Mouse (Mus musculus): ENCODE results near the gene Ccdc74a.
"Not testable (repeated sequence)": the region's sequence is repeated elsewhere in the genome, so short reads cannot be mapped to it uniquely, and the experiment has no call there.

The Ccdc74a gene

GRCm38 (mm10) chr16:17646310-17647114 is at the start of gene Ccdc74a:
Ccdc74a (plus strand) TSS chr16:17646470.
- DNase-seq (ENCODE audit: low read depth) = peak; percentile 66

GRCm38 (mm10) chr16:17600944-17601562 is 45.2 kb upstream of the Ccdc74a start:
- no peak for DNase-seq (ENCODE audit: low read depth)

DNA sequence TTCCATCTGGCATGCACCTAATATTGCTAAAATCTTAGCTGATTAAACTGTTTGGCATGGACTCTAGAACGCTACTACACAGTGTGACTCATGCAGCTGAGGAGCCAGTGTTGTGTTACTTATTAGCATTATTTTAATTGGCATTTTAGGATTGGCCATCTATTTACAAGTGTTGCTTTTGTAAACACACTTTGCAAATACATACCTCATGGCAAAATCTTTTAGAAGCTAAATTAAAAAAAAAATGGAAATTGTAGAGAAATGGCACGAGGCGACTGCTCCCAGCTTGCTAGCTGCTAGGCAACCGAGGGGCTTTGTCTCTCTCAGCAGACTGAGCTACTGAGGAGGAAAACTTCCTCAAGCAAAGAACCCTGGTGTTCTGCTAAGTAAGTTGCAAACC is 41.3 kb upstream of the Ccdc74a start:
- no peak for DNase-seq (ENCODE audit: low read depth)

GRCm38 (mm10) chr16:17605684-17606083 is 40.6 kb upstream of the Ccdc74a start:
- DNase-seq (ENCODE audit: low read depth) = no peak

DNA sequence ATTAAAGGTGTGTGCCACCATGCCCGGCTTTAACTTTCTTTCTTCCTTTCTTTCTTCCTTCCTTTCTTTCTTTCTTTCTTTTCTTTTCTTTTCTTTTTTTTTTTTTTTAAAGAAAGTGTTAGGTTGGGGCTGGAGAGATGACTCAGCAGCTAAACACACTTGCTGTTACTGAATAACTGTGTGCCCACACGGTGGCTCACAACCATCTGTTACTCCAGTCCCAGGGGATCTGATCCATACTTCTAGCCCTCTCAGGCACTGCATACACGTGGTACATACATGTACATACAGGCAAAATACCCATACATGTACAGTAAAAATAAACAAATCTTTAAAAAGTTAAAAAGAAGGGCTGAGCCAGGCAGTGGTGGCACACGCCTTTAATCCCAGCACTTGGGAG is 34.9 kb upstream of the Ccdc74a start:
- DNase-seq (ENCODE audit: low read depth) = no peak

- DNase-seq (ENCODE audit: low read depth) = not testable (repeated sequence)
Observed at GRCm38 (mm10) chr16:17614740-17615139, 31.5 kb upstream of the Ccdc74a start.

DNA sequence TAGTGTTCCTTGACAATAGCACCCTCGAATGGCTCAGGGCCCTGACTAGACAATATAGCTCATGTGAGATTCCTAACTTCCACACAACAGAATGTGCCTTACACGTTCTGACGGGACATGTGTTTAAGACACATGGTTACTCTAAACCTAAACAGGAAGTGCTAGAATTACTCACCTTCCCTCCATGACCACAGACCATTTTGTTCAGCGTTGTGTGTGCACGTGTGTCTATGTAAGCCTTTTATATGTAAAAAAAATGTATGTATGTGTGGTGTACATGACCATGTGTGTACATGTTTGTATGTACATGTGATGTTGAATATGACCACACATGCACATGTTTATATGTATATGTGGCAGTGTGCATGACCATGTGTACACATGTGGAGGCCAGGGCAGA is 30.1 kb upstream of the Ccdc74a start:
- DNase-seq (ENCODE audit: low read depth) = no peak

GRCm38 (mm10) chr16:17617922-17618565 is 28.2 kb upstream of the Ccdc74a start:
- no peak for DNase-seq (ENCODE audit: low read depth)

GRCm38 (mm10) chr16:17619198-17620105 is 26.8 kb upstream of the Ccdc74a start, which contains the start of gene Smpd4:
Smpd4 (plus strand) TSS chr16:17619354.
- DNase-seq (ENCODE audit: low read depth) = peak; percentile 93

DNA sequence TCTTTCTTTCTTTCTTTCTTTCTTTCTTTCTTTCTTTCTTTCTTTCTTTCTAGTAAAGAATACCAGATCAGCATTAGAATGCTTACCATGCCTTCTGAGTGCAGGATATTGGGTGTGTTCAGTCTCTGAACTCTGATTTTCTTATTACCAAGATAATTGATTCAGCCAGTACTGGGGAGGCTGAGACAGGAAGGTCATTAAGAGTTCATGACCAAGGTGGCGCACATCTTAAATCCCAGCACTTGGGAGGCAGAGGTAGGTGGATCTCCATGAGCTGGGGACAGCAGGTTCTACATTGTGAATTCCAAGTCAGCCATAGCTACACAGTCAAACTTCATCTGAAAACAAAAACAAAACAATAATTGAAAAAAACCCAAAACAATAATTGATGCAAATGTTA is 24.3 kb upstream of the Ccdc74a start:
- DNase-seq (ENCODE audit: low read depth) = no peak

DNA sequence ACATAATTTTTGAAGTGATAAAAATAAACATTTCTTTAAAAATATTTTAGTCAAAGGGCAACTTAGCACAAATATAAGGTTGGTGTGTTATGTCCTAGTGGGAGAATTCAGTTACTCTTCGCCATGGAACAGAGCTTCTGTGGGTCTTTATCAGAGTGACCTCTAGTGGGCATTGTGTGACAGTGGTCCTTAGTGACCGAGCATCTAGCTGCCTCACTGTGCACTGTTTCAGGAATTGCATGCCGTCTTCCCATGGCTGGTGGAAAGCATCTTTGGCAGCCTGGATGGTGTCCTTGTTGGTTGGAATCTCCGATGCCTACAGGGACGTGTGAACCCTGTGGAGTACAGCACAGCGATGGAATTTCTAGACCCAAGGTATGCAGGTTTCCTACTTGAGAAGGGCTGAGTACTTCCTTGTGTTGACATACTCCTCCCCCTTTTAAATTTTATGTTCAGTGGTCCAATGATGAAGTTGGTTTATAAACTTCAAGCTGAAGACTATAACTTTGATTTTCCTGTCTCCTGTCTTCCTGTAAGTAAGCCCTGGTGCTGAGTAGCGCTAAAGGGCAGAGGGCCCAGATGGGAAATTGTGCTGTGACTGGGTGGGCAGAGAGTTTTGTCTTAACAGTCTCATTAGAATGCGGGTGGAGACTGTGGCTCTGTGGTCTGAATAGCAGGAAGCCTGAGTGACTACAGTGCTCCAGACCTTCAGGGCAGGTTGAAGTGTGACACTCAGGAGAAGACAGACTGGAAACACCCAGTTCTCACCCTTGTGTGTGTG is 20.6 kb upstream of the Ccdc74a start:
- no peak for DNase-seq (ENCODE audit: low read depth)

GRCm38 (mm10) chr16:17626269-17626555 is 20.1 kb upstream of the Ccdc74a start:
- DNase-seq (ENCODE audit: low read depth) = no peak

- DNase-seq (ENCODE audit: low read depth) = no peak
Observed at GRCm38 (mm10) chr16:17632580-17632979, 13.7 kb upstream of the Ccdc74a start.

- DNase-seq (ENCODE audit: low read depth) = no peak
Observed at GRCm38 (mm10) chr16:17633481-17634181, 12.6 kb upstream of the Ccdc74a start.

GRCm38 (mm10) chr16:17636904-17637303 is 9.4 kb upstream of the Ccdc74a start:
- peak; percentile 28 for DNase-seq (ENCODE audit: low read depth)

DNA sequence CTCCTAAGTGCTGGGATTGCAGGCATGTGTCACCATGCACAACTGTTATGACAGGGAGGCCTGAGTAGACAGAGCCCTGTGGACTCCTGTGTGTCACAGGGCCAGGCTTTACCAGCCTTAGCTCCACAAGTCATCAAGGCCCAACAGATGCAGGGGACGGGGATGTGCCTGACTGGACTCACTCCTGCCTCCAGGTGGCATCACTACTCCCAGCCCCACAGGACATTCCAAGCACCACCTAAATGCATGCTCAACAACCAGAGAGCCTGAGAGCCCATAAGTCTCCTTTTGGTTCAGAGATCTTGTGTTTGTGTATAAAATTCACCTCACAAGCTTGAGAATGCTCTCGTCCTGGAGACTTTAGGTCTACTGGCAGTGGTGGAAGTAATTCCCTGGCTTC is 8.7 kb upstream of the Ccdc74a start:
- no peak for DNase-seq (ENCODE audit: low read depth)

GRCm38 (mm10) chr16:17638036-17638628 is 8.1 kb upstream of the Ccdc74a start:
- peak; percentile 77 for DNase-seq (ENCODE audit: low read depth)

GRCm38 (mm10) chr16:17639081-17639480 is 7.2 kb upstream of the Ccdc74a start:
- DNase-seq (ENCODE audit: low read depth) = no peak

- no peak for DNase-seq (ENCODE audit: low read depth)
Observed at GRCm38 (mm10) chr16:17639951-17640350, 6.3 kb upstream of the Ccdc74a start.

- no peak for DNase-seq (ENCODE audit: low read depth)
Observed at GRCm38 (mm10) chr16:17640706-17641105, 5.6 kb upstream of the Ccdc74a start.

All from c-Kit-positive CD71-positive TER-119-negative erythroid progenitor cells, embryonic 14.5 days (primary cell).